Mouse (Mus musculus) embryo, embryonic 10.5 days (tissue): ENCODE results near the gene Tnfsfm13.
"Not testable (repeated sequence)": the region's sequence is repeated elsewhere in the genome, so short reads cannot be mapped to it uniquely, and the experiment has no call there.

Experiments used
- DNase-seq: peaks from one replicate; pipeline ENCODE4 v3.0.0-alpha.2; 2015; ENCODE audit warnings: low spot score

Gene Tnfsfm13

DNA sequence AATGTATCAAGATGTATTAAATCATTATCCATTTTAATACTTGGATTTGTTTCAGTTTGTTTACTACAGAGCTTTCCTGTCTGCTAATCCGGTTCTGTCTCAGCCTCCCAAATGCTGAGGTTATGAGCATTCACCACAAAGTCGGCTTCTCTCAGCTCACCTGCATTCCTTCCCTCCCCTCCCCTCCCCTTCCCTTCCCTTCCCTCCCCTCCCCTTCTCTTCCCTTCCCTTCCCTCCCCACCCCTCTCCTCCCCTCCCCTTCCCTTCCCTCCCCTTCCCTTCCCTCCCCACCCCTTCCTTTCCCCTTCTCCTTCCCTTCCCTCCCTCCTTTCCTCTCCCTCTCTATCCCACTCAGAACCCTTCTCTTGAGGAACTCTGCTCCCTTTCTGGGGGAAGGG is 8.7 kb upstream of the Tnfsfm13 start:
- no peak for DNase-seq

- DNase-seq: no peak
Measured at GRCm38 (mm10) chr11:69703814-69704612, 8.1 kb upstream of the Tnfsfm13 start.

GRCm38 (mm10) chr11:69703381-69703780 is 7.5 kb upstream of the Tnfsfm13 start:
- not testable (repeated sequence) for DNase-seq

DNA sequence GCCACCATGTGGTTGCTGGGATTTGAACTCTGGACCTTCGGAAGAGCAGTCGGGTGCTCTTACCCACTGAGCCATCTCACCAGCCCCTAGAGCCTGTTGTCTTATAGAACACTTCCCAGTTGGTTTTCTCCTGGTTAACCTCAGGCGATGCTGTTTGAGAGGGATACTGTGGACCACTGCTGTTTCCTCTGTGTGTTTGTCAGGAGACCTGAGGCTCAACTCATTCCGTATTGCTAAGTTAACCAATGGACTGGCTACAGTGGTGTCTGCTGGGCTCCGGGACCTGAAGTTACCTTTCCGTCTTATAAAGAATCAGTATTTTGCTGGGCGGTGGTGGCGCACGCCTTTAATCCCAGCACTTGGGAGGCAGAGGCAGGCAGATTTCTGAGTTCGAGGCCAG is 7.0 kb upstream of the Tnfsfm13 start:
- DNase-seq: not testable (repeated sequence)

DNA sequence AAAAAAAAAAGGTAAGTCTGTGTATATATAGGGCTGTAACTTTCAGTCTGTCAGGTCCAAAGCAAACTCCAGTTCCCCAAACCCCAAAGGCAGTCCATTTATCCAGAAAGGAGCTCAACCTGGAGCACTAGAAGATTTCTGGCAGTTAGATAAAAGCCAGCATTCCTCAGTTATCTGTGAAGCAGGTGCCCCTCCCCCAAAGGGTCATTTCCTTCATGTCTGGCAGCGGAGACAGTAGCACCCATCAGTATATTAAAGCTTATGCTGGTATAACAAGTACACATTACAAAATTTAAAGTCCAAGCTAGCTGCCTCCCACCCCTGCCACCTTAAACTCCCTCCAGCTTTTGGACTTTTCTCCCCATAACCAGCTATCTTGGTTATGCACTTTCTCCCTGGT is 3.7 kb upstream of the Tnfsfm13 start:
- DNase-seq: no peak

GRCm38 (mm10) chr11:69698574-69698973 is 2.7 kb upstream of the Tnfsfm13 start:
- DNase-seq: no peak

- no peak for DNase-seq
Measured at GRCm38 (mm10) chr11:69697396-69697795, 1.5 kb upstream of the Tnfsfm13 start.

- DNase-seq: no peak
Measured at GRCm38 (mm10) chr11:69695046-69695360, 895 bp downstream of the Tnfsfm13 start.

- DNase-seq: no peak
Measured at GRCm38 (mm10) chr11:69693421-69693965, 2.4 kb downstream of the Tnfsfm13 start.

- DNase-seq: no peak
Measured at GRCm38 (mm10) chr11:69692863-69693262, 3.0 kb downstream of the Tnfsfm13 start.

DNA sequence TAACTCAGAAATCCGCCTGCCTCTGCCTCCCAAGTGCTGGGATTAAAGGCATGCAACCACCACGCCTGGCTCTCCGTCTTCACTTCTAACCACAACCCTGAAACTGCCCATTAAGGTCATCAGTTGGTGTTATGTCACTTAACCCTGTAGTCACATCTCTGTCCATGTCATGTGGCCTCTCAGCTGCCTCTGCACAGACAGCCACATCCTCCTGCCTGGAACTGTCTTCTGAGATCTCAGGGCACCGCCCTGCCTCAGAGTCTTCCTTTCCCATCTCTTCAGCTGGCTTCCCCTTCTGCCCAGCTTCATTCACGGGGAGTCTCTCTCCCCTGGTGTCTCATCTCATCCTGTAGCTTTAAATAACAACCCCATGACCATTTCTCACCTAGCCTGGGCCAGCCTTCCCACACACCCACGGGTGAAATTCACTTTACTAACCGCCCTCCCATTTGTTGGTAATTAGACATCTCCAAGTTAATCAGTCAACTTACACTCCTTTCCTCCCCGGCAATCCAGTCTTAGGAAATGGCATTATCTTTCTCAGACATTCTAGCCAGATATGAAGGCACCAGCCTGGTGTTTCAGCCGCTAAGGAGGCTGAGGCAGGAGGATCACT is 3.6 kb downstream of the Tnfsfm13 start:
- DNase-seq: no peak

DNA sequence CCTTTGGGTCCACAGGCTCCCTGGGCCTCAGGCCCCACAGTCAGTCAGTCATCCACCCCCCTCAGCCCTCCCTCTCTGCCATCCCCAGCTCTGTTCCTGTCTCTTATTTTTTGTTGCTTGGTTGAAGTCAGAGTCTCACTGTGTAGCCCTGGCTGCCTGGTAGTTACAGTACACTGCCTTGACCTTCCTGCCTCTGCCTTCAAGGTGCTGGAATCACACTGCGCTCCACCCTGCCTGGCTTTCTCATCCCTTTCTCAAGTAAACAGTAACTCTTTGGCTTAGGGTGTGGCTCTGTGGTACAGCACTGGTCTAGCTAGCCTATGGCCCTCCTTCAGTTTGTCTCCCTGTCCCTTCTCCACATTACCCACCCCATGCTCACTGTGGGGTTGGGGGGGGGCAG is 6.0 kb downstream of the Tnfsfm13 start:
- no peak for DNase-seq

GRCm38 (mm10) chr11:69687061-69687460 is 8.8 kb downstream of the Tnfsfm13 start:
- no peak for DNase-seq

DNA sequence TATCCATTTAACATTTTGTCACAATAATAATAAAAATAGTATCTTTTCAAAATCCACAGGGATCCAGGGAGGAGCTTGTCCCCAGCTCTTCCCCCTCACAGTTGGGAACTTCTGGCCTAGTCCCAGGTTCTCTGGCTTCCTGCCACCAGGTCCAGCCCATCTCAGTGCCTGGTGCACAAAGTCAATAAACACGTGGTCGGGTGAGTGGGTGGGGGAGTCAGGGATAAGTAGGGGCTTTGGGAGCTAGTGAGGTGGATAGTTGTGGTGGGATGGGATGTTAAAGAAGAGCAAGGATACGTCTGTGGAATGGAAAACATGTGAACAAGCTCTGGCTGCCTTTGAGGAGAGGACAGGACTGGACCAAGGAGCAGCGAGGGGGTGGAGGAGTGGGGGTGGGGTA is 9.5 kb downstream of the Tnfsfm13 start:
- DNase-seq: no peak

DNA sequence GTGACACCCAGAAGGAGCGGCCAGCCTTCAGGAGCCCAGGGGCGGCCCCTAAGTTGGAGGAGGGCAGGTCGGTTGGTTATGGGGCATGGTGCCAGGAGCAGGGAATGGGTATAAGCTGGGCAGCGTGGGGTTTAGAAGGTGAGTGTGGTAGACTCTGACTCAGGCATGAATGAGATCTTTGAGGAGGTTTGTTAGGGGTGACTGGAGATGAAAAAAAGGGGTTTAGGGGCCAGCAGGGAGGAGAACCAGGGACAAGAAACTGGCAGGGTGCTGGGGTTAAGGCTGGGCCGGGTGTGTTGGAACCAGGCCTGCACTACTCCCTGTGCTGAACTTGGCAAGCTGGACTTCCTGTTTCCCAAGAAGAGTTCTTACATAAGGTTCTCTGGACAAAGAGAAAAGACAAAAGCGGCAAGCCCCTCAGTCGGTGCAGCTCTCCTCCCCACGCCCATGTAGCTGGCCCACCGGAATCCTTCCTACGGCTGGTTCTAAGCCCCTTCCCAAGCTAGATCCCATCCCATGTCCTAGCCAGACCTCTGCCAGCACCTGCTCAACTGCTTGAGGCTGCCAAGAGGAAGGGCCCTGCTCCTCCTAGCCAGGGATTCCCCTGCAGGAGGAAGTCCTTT is 10.3 kb downstream of the Tnfsfm13 start, which contains the start of gene Tnfsf13:
Gene Tnfsf13, minus strand, starts transcription at position 259 of the 623 bp plus-strand sequence.
- DNase-seq: no peak

- no peak for DNase-seq
Measured at GRCm38 (mm10) chr11:69684936-69685335, 11.0 kb downstream of the Tnfsfm13 start.

DNA sequence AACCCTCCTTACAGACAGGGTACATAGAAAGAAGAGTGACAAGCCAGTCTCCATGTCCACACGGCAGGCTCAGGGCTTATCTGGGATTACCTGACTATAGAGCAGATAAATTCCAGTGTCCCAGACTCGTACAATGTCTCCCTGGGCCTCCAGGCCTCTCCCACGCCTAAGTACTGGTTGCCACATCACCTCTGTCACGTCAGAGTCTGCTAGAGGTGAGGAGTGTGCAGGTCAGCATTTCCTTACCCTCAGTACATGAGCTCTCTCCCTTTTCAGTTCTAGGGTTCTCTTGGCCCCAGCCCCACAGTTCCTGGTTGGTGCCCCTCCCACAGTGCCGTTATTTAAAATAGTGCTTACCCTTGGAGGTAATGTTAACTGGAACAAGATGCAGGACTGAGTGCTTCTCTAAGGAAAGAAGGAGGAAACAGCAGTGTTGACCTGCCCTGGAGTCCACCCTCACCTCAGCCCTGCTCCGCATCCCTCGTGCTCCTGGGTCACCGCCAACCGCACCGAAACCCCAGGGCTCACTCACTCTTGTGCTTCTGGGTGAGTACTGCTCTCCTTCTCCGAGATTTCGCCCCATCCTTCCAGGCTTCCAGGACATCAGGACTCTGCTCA is 11.7 kb downstream of the Tnfsfm13 start:
- no peak for DNase-seq

GRCm38 (mm10) chr11:69683576-69683975 is 12.3 kb downstream of the Tnfsfm13 start:
- DNase-seq: no peak

DNA sequence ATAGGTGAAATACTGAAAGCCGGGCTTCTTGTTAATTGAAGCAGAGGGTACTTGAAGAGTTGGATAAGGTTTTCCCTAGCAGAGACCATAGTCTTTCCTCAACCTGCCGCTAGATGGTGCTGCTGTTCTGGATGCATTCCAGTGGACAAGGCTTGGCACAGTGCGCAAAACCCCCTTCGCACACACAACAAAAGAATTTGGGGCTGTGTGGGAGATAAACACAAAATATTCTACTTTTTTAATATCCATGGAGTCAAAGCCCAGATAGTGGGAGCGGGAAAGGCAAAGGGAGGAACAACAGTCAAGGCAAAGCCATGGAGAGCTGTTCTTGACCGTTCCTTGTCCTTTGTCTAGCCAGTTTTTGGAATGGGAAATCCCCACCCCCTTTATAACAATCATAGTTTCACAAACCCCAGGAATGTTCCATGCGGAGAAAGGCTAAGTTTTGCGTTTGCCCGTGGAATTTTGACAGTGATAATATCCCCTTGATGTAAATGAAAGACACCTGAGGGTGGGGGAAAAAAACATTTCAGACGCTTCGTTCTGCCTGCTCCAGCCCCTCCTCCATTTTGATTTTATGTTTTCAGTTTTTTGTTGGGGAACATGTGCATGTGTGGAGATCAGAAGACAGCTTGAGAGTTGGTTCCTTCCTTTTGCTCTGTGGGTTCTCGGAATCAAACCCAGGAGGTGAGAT is 12.9 kb downstream of the Tnfsfm13 start:
- peak; percentile 98 for DNase-seq

DNA sequence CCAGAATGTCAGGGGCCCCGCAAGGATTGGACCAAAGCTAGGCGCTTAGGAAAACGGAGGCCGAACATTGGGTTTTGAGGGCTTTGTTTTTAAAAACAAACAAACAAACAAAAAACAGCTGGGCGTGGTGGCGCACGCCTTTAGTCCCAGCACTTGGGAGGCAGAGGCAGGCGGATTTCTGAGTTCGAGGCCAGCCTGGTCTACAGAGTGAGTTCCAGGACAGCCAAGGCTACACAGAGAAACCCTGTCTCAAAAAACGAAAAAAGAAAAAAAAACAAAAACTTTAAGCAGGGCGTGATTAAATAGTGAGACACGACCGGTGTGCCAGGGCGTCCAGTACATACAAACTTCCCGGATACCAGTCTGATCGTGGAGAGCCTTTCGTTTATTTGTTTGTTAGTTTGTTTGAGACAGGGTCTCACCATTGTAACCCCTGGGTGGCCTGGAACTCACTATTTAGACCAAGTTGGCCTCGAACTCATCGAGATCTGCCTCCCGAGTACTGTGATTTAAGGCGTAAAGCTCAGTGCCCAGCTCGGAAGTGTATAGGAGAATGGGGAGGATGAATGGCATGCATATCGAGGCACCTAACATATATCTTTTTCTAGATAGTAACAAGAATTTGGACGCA is 13.6 kb downstream of the Tnfsfm13 start:
- no peak for DNase-seq
